Mouse (Mus musculus) thymus, adult 2 months (tissue): ENCODE measurements at regions not wholly inside any gene's neighbourhood (a gene's known extent, or its start where the extent isn't known, plus 50 kb on each side); places are given as distances from the start of the nearest gene placed in this dataset.

Experiments
- CTCF ChIP-seq: fragments of 200-500 bp; IDR thresholded peaks from 2 replicates; pipeline ENCODE4 v1.5.1; 2012; ENCODE audit warnings: mild to moderate bottlenecking, control low read depth, low read length, moderate library complexity, borderline replicate concordance; ENCODE audit not compliant: control insufficient read depth, poor library complexity, insufficient read depth; ENCODE audit errors: extremely low read depth
- POLR2A ChIP-seq: fragments of 200-500 bp; IDR thresholded peaks from 2 replicates; pipeline ENCODE4 v1.6.1; 2012; ENCODE audit warnings: mild to moderate bottlenecking, low read length, control low read depth, moderate library complexity; ENCODE audit not compliant: control insufficient read depth, poor library complexity, insufficient read depth; ENCODE audit errors: extremely low read depth

- TF ChIP-seq CTCF (no peak), POLR2A (no peak)
Observed at GRCm38 (mm10) chr3:41229493-41229892, 146.6 kb upstream of the Pgrmc2 start.
